Comparison of ENCODE assay signal across 9 mouse cellular contexts in the genomic region with DNA sequence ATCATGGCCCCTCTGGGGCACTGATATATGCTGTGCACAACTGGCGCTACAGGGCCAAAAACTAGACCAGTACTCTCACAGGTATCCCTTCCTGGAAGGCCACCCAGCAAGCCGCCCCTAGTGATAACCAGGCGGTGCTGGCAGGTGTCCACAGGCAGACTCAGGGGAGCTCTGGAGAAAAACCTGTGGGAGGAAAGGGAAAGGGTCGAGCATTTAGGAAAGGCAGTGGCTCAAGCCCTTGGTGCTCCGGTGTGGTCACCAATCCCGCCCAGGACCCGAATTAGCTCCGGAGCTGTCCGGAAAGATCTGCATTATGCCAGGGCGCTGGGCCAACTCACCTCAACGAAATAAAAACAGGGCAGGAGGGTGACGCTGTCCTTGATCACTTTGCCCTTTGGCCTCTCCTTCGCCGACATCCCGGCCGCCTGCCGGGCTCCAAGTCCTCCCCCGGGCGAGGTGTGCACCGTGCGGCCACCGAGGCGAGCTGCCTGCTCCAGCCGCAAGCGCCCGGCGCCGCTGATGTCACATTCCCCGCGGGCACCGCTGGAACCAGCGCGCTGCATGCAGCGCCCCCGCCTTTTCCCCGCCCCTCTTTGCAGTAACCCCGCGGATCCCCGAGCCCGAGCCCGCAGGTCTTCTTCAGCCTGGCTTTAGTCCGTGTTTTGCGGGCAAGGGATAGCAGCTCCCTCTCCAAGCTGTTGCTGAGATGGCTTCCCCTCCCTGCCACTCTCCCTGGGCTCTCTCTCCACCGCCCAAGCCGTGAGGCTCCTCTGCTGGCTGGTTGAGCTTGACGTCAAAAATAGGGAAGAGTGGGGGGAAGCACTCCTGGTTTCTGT. TPM values are rescaled to one million over a fixed set of nuclear protein-coding genes. Genes with fewer than 3 reads are reported as not detected.
A peak's percentile ranks its signal among the peaks of the same experiment; 100 is the strongest.
DNase-seq lines count a peak whose midpoint lies in the region; ATAC-seq lines count a peak whose summit lies in the region.
"Had no signal": no experiment of that assay in that cellular context is flagged by ENCODE, and none has a peak within 500 bp of the region (broad histone marks: within the 10 kb centered on the region; RNA-seq: fewer than 3 reads in every experiment).

No protein-coding gene starts in this region.

- H3K9ac ChIP-seq in forebrain, embryonic 12.5 days = peak overlapping the region; percentile 55
- H3K9ac ChIP-seq in hindbrain, embryonic 11.5 days (ENCODE audit: low read depth, low read length) = peak overlapping the region; percentile 60

- peak; percentile 32 for DNase-seq in R1 (ENCODE audit: low read depth, low spot score)
- DNase-seq in c-Kit-positive CD71-negative TER-119-negative erythroid progenitor cells, embryonic 14.5 days (ENCODE audit: low read depth) = peak; percentile 8
- DNase-seq in hindbrain, embryonic 11.5 days (ENCODE audit: low spot score) = peak; percentile 69
- peak; percentile 61 to 67 for DNase-seq in layer of hippocampus, postnatal 14 days (ENCODE audit: low spot score in 2 of 2)
- DNase-seq in lung, postnatal 36 days = peak; percentile 2
- DNase-seq in right cerebral cortex, postnatal 14 days = peak; percentile 74
- no peak for DNase-seq in thymus, postnatal 14 days

- H3K4me2 ChIP-seq in forebrain, embryonic 12.5 days = peak overlapping the region; percentile 81
- peak overlapping the region; percentile 81 for H3K4me2 ChIP-seq in hindbrain, embryonic 11.5 days (replicated peaks; ENCODE audit: low read depth, low read length)

- peaks cover 12% of the 10 kb centered on the region; the same call in 1 of the 2 replicates for H3K4me1 ChIP-seq in forebrain, embryonic 12.5 days
- peaks cover 3% of the 10 kb centered on the region; the same call in 1 of the 2 replicates for H3K4me1 ChIP-seq in hindbrain, embryonic 11.5 days (replicated peaks; ENCODE audit: control insufficient read depth, insufficient read depth, low read length)

- peak overlapping the region; percentile 55 for H3K4me3 ChIP-seq in forebrain, embryonic 12.5 days (replicated peaks)
- H3K4me3 ChIP-seq in hindbrain, embryonic 11.5 days (ENCODE audit: low read depth, low read length) = peak overlapping the region; percentile 46
- H3K4me3 ChIP-seq: erythroblast, embryonic 14.5 days had no signal

- peak; percentile 91 for ATAC-seq in forebrain, embryonic 12.5 days (ENCODE audit: low FRiP score)
- peak; percentile 88 for ATAC-seq in hindbrain, embryonic 11.5 days (ENCODE audit: low FRiP score)

- H3K27me3 ChIP-seq in forebrain, embryonic 12.5 days = peaks cover 17% of the 10 kb centered on the region
- peaks cover 5% of the 10 kb centered on the region; the same call in 1 of the 2 replicates for H3K27me3 ChIP-seq in hindbrain, embryonic 11.5 days (ENCODE audit: control insufficient read depth, insufficient read depth, low read length)

- no peaks in the 10 kb centered on the region for H3K9me3 ChIP-seq in forebrain, embryonic 12.5 days
- no peaks in the 10 kb centered on the region for H3K9me3 ChIP-seq in hindbrain, embryonic 11.5 days (ENCODE audit: control insufficient read depth, low read length)

- H3K27ac ChIP-seq in forebrain, embryonic 12.5 days = no peak overlapping the region
- no peak overlapping the region for H3K27ac ChIP-seq in hindbrain, embryonic 11.5 days (ENCODE audit: low read depth, low read length)

- H3K36me3 ChIP-seq in forebrain, embryonic 12.5 days (replicated peaks) = no peaks in the 10 kb centered on the region
- H3K36me3 ChIP-seq in hindbrain, embryonic 11.5 days (ENCODE audit: control insufficient read depth, insufficient read depth, low read length) = no peaks in the 10 kb centered on the region

- 2% methylated on average over 46 of the region's 46 CpGs for WGBS in forebrain, embryonic 12.5 days
- 2% methylated on average over 45 of the region's 46 CpGs for WGBS in hindbrain, embryonic 11.5 days

RNA-seq across cellular contexts. Expression of a gene that starts 0.8 kb away (rescaled TPM):
- polyA plus RNA-seq in forebrain, embryonic 12.5 days (2016; fragmentation: Nextera tagmentation; extraction: Ambion mirVana) = 1.3 and 1.7 TPM in 2 replicates
- 1.1 and 1.3 TPM in 2 replicates for polyA plus RNA-seq in hindbrain, embryonic 11.5 days (2014; fragmentation: Nextera tagmentation; extraction: Ambion mirVana)
- 100 to 1,000 TPM; 331 to 351 TPM for total RNA-seq in layer of hippocampus, postnatal 14 days (2021)
